Mouse (Mus musculus) splenic B cell, adult 2 months (primary cell): ENCODE measurements around the gene Hist1h4a.
"Not testable (repeated sequence)": the region's sequence is repeated elsewhere in the genome, so short reads cannot be mapped to it uniquely, and the experiment has no call there.

Experiments used
- DNase-seq: peaks from one replicate; pipeline ENCODE4 v3.0.0-alpha.2; 2011; ENCODE audit warnings: low read depth, low spot score
- H3K27me3 ChIP-seq: 2 replicates; pipeline ENCODE4 v1.6.1; 2012; ENCODE audit warnings: mild to moderate bottlenecking, low read length, moderate library complexity, mixed read lengths; ENCODE audit not compliant: control insufficient read depth, poor library complexity, insufficient read depth, severe bottlenecking
- H3K36me3 ChIP-seq: 2 replicates; pipeline ENCODE4 v1.6.1; 2012; ENCODE audit warnings: mild to moderate bottlenecking, low read length, moderate library complexity, mixed read lengths; ENCODE audit not compliant: control insufficient read depth, poor library complexity, insufficient read depth, severe bottlenecking

The Hist1h4a gene

DNA sequence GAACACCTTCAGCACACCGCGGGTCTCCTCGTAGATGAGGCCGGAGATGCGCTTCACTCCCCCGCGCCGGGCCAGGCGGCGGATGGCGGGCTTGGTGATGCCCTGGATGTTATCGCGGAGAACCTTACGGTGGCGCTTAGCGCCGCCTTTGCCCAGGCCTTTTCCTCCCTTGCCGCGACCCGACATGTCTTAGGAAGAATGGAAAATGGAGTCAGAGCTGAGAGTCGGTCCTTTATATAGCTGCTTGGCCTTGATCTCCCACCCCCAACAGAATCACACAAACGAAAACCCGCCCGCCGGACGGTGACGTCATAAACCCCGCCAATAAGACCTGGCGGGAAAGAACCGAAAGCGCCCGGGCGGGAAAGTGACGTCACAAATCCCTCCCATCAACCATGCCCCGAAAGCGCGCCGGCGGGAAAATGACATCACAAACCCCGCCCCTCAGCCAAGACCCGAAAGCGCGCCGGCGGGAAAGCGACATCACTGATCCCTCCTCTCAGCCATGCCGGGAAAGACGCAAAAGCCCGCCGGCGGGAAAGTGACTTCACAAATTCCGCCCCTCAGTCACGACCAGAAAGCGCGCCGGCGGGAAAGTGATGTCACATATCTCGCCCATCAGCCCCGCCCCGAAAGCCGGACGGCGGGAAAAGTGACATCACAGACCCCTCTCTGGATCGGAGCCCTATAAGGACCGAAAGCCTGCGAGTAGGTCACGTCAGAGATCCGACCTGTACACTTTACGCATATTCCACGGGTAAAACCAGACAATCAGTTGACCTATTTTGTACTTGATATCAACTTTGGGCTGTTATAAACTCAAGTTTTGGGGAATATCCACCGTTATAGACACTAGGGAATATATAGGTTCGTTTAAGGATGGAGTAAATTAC, at the start of gene Hist1h4a:
TSS of gene Hist1h4a (minus strand) at position 259 of the 893 bp plus-strand sequence.
- no peaks in the 10 kb centered on the region for H3K36me3 ChIP-seq
- H3K27me3 ChIP-seq, result no peaks in the 10 kb centered on the region
- peak; percentile 99 for DNase-seq

DNA sequence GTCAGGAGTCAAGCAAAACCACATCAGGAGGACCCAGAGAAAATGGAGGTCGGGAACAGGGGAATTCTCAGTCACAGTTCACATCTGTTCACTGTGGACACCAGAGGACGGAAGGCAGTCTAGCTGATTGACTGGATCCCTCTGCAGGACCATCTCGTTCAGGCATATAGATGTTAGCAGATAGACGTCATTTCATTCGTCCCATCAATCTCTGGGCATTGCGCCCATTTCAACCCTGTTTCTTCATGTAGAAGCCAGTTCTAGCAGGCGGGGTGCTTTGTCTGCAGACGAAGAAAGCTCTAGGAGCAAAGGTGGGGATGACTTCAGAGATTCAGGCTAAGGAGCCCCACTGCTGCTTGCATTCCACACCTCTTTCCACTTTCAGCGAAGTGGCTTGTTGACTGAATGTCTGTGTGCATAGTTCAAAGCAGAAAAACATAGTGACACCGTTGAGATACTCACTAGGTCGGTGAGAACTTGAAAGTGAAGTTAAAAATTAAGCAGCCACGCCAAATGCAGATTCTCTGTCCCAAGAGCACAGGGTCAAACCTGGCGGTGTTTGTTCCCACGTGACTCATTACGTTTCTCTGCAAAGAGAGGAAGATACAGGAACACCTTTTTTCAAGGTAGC, 45.5 kb upstream of the Hist1h4a start, which contains the start of gene Slc17a2:
TSS of gene Slc17a2 (plus strand) at position 572 of the 631 bp plus-strand sequence.
- Histone ChIP-seq H3K36me3 (no peaks in the 10 kb centered on the region), H3K27me3 (no peaks in the 10 kb centered on the region)
- DNase-seq, result no peak

DNA sequence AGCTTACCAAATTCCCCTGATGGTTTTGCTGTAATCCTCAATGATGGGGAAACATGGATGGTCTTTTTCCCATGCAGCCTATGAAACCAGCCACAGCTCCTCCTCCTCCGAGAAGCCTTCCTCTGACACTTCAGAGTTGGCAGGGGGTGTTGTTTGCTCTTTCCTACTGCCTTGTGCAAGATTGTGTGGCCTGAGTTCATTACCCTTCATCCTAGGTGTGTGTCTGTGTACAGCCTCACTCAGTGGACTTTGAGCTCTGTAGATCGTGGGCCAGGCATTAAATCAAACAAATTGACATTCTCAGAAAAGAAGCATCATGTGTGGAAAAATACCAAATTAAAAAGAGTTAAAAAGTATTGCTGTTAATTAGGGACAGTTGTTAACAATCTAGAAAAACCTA, 43.5 kb upstream of the Hist1h4a start:
- H3K36me3 ChIP-seq, result no peaks in the 10 kb centered on the region
- H3K27me3 ChIP-seq, result no peaks in the 10 kb centered on the region
- DNase-seq, result no peak

DNA sequence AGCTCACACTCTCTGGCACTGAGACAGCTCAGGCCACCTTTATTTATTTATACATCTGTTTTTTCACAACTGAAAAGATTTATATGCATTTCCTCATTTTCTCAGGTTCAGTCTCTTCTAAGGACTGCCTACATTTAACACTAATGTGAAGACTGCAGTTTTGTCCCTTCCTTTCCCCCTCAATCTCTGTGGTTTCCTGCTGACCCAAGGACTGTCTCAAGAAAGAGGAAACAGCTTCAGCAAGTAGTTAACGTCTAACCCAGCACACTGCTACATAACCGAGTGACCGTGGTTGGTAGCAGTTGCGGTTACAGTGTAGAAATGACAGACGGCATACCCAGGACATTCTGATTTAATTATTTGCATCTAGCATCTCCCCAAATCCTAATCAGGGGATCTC, 38.4 kb upstream of the Hist1h4a start:
- peak; percentile 62 for DNase-seq
- H3K36me3 ChIP-seq, result no peaks in the 10 kb centered on the region
- H3K27me3 ChIP-seq, result no peaks in the 10 kb centered on the region

DNA sequence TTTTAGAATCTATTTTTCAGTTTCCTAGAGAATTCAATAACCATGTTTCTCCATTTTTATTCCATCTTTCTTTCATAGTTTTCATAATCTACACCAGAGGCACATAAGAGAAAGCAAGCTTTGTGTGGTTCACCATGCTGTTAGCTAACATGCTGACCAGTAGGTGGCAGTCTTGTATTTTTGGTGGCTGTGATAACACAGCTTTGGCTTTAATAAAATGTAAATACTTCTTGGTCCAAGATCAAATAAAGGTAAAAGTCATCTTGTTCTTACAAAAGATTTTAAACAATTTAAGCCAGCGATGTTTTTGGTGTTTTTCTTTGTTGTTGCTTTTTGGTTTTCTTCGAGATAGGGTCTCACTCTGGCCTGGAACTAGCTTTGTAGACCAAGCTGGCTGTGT, 31.5 kb upstream of the Hist1h4a start:
- Histone ChIP-seq H3K27me3 (no peaks in the 10 kb centered on the region), H3K36me3 (no peaks in the 10 kb centered on the region)
- peak; percentile 84 for DNase-seq

DNA sequence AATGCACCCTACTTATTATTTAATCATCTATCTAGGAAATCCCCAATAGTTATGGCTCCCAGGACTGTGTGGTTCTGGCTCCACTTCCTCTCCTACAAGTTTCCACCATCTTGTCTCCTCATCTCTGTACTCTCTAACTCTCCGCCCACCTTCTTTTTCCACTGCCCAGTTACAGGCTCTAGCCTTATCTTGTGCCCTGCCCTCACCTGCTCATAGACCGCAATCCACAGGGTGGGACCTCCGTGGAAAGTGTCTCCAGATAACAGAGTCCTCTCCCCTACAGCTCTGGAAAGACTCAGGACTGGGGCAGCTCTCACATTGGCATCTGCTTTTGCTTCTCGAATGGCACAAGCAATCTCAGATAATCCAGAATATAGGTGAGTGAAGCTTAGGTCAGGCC, 18.0 kb upstream of the Hist1h4a start:
- Histone ChIP-seq H3K27me3 (no peaks in the 10 kb centered on the region), H3K36me3 (no peaks in the 10 kb centered on the region)
- DNase-seq, result no peak

DNA sequence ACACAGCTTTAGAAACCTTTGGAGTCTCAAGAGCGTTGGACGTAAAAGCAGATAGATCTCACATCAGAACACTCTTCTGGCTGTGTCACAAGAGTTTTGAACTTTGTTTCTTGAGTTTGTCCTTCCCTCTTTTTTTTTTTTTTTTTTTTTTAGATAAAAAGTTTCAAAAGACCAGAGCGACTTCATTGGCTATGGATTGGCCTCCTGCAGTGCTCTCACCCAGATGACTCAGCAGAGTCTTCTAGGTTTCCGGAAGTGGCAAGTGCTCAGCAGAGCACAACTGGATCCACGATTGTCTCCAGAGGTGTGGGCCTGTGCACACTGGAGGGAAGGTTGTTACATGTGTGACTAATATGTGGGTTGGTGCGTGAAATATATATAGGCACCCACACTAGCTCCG, 17.3 kb upstream of the Hist1h4a start:
- DNase-seq, result no peak
- Histone ChIP-seq H3K36me3 (no peaks in the 10 kb centered on the region), H3K27me3 (no peaks in the 10 kb centered on the region)

DNA sequence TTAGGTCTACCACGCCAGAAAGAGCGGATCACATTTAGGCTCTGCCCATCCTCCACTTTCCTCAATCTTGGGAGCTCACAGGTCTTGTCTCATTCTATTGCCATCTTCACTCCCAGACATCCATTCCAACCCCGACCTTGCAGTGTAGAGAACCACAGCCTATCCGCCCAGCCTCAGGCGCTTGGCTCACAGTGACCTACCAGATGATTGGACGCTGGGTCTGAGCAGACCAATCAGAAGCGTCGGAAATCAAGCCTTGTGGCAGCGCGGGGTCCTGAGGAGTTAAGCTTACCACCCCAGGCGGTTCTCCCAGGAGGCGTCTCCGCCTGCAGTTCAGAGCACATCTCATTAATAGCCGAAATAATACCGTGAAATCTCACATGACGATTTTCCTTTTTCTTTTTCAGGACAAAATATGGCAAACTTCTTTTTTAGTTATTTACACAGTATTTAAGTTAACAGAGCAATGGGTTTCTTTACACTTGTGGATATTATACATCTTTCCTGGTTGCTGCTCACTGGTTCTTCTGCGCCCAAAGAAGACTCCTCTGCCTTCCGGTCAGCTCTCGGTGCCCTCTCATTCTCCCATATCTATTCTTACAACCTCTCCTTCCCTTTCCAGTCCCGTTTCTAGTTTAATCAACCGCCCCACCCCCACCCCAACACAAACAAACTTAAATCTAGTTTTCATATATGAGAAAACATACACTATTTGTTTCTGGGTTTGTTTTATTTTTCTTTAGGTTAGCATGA, 11.7 kb upstream of the Hist1h4a start:
- H3K27me3 ChIP-seq, result no peaks in the 10 kb centered on the region
- no peak for DNase-seq
- no peaks in the 10 kb centered on the region for H3K36me3 ChIP-seq

DNA sequence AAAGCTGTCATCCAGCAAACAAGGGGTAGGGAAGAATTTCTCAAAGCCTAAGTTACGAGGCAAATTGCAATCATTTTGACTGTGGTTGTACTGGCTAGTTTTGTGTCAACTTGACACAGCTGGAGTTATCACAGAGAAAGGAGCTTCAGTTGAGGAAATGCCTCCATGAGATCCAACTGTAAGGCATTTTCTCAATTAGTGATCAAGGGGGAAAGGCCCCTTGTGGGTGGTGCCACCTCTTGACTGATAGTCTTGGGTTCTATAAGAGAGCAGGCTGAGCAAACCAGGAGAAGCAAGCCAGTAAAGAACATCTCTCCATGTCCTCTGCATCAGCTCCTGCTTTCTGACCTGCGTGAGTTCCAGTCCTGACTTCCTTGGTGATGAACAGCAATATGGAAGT, 8.6 kb upstream of the Hist1h4a start, which contains the start of gene Trim38:
TSS of gene Trim38 (plus strand) at position 301 of the 400 bp plus-strand sequence.
- H3K36me3 ChIP-seq, DNase-seq, H3K27me3 ChIP-seq: not testable (repeated sequence)

DNA sequence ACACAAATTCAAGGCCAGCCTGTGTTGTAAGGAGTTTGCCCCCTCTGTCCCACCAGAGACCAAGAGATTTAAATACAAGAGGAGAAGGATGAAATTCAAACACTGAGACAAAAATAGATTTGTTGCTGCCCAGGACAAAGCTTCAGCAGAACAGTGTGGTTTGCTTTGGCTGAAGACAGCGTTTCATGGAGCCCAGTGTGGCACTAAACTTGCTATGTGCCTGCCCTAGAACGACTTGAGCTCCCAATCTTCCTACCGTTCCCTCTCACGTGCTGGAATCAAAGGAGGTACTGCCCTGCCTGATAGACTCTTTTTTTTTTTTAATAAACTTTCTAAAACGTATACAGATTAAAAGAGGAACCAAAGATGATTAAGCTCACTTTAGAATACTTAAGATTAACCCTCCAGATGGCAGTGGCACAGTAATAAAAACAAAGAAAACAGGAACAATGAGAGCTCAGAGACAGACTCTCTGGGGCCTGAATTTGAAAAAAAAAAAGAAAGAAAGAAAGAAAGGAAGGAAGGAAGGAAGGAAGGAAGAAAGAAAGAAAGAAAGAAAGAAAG, 7.9 kb upstream of the Hist1h4a start:
- Histone ChIP-seq H3K27me3 (no peaks in the 10 kb centered on the region), H3K36me3 (no peaks in the 10 kb centered on the region)
- peak; percentile 30 for DNase-seq

DNA sequence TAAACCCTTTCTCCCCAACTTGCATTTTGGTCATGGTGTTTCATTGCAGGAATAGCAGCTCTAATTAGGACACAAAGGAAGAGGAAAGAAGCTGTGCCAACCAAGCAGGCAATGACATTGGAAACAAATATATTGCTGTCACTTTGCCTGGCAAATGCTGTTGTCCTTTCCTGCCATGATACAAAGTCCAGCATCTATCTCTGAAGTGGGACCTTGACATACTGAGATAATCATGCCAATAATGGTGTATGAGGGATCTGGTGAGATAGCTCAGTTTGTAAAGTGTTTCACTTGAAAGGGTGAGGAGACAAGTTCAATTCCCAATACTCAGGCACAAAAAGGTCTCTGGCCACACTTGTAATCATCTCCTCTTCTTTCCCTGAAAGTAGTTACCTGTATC, 5.7 kb upstream of the Hist1h4a start:
- H3K36me3 ChIP-seq, result no peaks in the 10 kb centered on the region
- H3K27me3 ChIP-seq, result no peaks in the 10 kb centered on the region
- no peak for DNase-seq

DNA sequence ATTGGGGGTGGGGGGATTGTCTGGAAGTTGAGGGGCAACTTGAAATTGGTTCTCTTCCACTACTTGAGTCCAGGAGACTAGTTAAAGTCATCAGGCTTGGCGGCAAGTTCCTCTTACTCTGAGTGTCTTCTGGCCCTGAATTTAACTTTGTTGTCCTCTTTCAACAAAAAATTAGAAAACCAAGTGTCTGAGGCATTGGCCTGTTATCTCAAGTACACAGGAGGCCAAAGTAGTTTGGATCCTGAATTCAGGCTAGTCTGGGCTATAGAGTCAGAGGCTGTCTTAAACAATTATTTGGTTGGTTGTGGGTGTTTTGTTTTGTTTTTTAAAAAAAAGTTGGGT, 4.1 kb upstream of the Hist1h4a start:
- no peaks in the 10 kb centered on the region for H3K36me3 ChIP-seq
- DNase-seq, result no peak

DNA sequence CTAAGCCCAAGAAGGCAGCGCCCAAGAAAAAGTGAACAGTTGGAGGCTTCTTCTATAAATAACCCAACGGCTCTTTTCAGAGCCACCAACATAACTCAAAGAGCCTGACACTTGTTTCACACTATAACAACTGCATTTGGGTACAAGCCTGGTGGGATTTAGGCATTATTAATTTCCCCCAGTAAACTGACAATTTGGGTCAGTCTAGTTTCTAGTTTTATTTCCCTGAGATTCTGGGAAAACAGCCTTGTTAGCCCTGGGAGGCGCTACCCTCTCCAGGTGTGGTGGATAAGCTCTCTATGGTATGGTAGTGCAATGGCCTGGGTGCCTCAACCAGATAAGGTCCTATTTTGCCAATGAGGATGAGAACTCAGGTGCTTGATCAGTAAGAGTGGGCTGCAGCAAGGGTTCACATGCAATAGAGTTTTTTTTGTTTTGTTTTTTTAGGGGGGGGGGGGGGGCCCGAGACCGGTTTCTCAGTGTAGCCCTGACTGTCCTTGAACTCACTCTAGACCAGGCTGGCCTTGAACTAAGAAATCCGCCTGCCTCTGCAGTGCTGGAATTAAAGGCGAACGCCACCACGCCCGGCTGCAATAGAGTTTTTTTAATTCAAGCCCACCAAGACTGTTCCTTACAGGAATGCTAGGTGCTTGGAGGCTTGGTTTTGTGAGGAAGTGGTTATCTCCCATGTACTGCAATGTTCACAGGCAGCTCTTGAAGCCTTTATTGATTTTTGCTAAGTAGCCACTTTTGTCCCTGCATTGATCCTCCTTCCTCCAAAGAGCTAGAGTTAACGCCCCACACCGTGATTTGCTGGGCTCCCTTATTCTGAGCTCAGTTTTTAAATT, 3.5 kb upstream of the Hist1h4a start:
- Histone ChIP-seq H3K36me3 (no peaks in the 10 kb centered on the region), H3K27me3 (no peaks in the 10 kb centered on the region)
- no peak for DNase-seq

More for the DNA sequence above, 4.1 kb upstream of the Hist1h4a start:
- no peaks in the 10 kb centered on the region for H3K27me3 ChIP-seq
